Mouse (Mus musculus) urinary bladder, adult 2 months (tissue): ENCODE data around the gene Nudt8. TPM values are rescaled to one million over a fixed set of nuclear protein-coding genes. Genes with fewer than 3 reads are reported as not detected.
"Not testable (repeated sequence)": the region's sequence is repeated elsewhere in the genome, so short reads cannot be mapped to it uniquely, and the experiment has no call there.

Experiments used
- DNase-seq: peaks from one replicate; pipeline ENCODE4 v3.0.0; 2022; ENCODE audit warnings: low spot score
- polyA plus RNA-seq: library from polyadenylated mRNA; depleted of rRNA; stranded (reverse); fragments of >200 nt; gene quantifications from 2 replicates; pipeline ENCODE4 v1.2.3, GENCODE M21; 2012; rRNA removed

The Nudt8 gene
- polyA plus RNA-seq = 5.1 and 7.5 TPM in 2 replicates

DNA sequence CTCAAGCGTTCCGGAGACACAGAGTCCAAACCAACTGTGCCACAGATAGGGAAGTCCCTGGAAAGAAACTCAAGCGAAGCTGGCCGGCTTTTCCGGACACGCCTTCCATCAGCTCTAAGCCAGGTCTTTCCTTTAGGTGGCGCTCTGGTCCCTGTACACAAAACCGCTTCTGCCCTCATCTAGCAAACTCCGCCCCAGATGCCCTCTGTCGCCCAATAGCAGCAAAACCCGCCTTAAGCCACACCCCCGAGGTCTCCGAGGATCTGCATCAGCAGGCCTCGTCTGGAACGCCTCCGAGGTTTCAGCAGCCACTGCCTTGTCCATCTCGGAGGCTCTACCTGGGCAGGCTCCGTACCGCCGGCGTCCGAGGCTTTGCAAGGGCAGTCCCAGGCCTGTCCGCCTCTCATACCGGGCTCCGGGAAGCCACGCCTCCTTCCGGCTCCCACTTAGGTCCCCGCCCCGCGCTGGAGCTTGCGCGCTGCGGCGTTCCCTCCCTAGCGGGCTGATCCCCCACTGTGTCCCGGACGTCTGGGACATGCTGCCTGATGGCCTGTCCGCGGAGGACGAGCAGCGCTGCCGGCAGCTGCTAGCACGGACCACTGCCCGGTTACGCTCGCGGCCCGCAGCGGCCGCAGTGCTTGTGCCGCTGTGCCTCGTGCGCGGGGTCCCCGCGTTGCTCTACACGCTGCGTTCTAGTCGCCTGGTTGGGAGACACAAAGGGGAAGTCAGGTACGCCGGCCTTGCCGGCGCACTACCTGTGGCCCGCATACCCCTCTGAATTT lies at the start of gene Nudt8, which contains the start of gene Gm49405:
TSS of gene Nudt8 (plus strand) at position 462 of the 782 bp plus-strand sequence.
TSS of gene Gm49405 (plus strand) at position 508 of the 782 bp plus-strand sequence.
- peak; percentile 95 for DNase-seq

DNA sequence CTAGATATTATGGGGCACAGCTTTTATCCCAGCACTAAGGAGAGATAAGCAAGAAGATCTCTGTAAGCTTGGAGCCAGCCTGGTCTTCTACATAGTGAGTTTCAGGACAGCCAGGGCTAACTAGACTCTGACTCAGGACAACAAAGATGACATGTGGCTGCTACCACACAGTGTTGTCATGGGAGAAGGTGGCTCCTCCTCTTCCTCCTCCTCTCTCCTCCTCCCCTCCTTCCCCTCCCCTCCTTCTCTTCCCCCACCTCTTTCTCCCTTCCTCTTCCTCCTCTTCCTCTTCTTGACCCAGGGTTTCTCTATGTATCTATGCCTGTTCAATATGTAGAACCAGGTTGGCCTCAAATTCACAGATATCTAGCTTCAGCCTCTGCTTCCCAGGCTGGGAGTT lies 48.9 kb upstream of the Nudt8 start:
- no peak for DNase-seq

DNA sequence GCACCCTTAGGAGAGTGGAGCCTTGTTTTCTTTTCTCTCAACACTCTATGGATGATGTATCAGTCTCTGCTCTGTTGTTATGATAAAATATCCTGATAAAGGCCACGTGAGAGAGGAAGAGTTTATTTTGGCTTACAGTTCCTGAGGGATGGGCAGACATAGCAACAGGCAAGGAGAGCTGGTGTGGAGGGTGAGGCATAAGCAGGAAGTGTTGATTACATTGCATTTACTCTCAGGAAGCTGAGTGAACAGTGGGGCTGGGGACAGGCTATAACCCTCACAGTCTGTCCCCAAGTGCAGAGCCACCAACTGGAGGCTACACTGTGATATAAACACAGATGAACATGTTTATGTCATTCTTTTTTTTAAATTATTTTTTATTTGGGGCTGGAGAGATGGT lies 48.3 kb upstream of the Nudt8 start:
- DNase-seq = no peak

DNA sequence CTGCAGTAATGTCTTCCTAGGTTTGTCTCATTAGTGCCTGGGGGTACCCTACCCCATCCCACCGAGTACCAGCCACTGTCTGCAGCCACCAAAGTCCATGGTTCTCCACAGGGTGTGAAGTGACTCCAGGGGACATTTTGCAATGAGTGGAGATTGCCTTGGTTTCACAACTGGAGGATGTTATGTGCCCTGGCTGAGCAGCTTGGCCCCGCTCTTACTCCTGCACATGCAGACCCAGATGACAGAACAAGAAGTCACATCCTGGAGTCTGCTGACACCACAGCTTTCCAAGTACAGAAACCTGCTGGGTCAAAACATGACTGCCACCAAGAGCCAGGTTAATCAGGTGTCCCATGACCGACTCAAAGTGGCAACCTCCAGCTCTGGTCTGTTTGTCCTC lies 45.3 kb upstream of the Nudt8 start:
- no peak for DNase-seq

GRCm38 (mm10) chr19:3955804-3956203 lies 44.6 kb upstream of the Nudt8 start:
- no peak for DNase-seq

DNA sequence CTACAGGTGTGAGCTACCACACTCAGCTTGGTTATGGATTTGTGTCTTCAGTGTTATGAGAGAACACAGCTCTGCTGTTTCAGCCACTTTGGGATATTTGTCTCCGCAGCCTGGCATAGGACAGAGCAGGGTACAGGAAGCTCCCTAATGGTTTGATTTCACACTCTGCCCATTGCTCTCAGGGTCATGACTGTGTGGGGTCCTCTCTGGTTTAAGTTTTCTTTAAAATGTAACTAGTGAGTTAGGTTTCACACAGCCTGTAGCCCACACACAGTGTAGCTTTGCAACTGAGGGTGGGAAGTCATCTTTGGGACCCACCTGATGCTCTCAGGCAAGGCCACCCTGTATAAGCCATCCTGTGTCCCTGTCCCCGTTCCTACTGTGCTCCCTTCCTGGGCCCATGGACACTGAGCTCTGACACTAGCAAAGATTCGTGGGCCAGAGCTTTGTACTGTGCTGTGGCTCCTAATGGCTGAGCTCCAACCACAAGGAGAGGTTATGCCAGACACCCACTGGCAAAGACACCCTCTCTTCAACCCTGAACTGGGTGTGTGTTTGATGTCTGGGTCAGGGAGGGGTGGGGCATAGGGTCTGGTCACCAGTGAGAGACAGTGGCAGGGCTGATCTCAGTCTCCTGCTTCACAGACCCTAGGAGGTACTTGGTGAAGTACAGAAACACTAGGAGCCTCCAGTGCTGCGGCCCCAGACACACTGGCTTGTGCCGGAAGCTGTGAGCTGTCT lies 42.9 kb upstream of the Nudt8 start:
- DNase-seq = not testable (repeated sequence)

- DNase-seq = no peak
Measured at GRCm38 (mm10) chr19:3958470-3958869, 41.9 kb upstream of the Nudt8 start, which contains the start of gene Aldh3b3. Gene Aldh3b3, plus strand, starts transcription at chr19:3958645.

GRCm38 (mm10) chr19:3959030-3959429 lies 41.4 kb upstream of the Nudt8 start:
- no peak for DNase-seq

GRCm38 (mm10) chr19:3960211-3960610 lies 40.2 kb upstream of the Nudt8 start:
- no peak for DNase-seq

DNA sequence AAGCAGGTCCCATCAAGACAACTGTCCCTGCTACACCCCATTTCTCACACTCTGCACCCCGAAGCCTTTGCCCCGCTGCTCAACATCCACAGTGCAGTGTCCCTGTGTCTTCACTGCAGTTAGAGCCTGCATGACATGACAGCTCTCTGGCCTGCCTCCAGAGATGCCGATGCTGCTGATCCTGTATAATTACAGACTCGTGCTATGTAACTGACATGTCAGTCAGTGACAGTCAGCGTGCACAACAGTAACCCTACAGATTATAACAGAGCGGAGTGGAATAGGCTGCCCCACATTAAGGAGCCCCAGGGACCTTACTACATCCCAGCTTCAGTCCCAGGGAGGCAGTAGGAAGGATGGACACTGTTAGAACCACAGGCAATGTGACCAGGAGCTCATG lies 38.6 kb upstream of the Nudt8 start:
- not testable (repeated sequence) for DNase-seq

DNA sequence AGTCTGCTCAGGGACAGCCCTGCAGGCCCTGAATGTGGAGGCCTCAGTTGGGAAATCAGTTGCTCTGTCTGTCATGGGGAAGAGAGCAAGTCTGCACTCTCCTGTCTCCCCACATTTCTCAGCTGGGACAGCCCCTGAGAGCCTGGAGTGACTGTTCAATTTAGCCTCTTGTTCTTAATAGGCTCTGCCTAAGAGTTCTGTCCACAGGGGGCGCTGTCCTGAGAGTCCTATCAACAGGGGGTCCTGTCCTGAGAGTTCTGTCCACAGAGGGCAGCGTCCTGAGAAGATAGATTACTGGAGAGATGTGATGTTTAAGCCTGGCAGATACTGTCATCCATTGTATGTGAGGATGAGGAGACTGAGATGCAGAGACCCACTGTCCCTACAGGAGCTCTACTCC lies 37.9 kb upstream of the Nudt8 start:
- DNase-seq = no peak

DNA sequence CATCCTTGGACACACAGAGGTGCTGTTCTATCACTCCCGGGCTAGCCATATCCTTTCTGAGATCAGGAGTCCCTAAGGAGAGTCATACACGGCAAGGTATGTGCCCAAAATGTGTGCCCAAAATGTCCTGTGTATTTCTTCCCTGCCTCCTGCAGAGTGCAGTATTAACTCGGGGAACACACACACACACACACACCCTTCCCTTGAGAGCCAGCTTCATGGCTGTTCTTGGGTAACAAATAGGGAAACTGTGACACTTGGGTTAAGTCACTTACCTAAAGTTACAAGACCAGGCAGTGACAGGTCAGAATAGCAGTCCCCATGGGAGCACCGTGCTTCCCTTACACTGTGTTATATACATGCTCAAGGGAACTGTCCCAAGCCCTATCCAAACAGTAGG lies 36.4 kb upstream of the Nudt8 start:
- no peak for DNase-seq

GRCm38 (mm10) chr19:3966330-3967075 lies 33.9 kb upstream of the Nudt8 start:
- no peak for DNase-seq

- DNase-seq = no peak
Measured at GRCm38 (mm10) chr19:3967258-3967657, 33.1 kb upstream of the Nudt8 start.

DNA sequence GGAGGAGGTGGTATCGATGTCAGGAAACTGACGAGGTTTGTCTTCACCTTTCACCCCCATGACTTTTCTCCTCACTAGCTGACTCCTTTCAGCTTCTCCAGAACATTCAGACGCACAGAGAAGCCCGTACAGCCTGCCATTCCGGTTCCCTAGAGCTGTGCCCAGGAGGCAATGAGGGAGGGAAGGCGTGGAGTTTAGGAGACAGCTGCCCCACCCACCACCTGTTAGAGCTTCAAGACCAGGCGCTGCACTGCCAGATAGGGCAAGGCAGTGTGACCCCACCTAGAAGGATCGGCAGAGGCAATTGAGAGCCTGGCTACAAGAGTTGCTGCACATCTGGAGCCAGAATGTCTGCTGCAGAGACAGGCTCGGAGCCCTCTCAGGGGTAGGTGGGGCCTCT lies 28.2 kb upstream of the Nudt8 start, which contains the start of gene Aldh3b2:
TSS of gene Aldh3b2 (plus strand) at position 100 of the 400 bp plus-strand sequence.
- DNase-seq = no peak

DNA sequence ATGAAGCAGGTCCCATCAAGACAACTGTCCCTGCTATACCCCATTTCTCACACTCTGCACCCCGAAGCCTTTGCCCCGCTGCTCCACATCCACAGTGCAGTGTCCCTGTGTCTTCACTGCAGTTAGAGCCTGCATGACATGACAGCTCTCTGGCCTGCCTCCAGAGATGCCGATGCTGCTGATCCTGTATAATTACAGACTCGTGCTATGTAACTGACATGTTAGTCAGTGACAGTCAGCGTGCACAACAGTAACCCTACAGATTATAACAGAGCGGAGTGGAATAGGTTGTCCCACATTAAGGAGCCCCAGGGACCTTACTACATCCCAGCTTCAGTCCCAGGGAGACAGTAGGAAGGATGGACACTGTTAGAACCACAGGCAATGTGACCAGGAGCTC lies 25.8 kb upstream of the Nudt8 start:
- DNase-seq = not testable (repeated sequence)

GRCm38 (mm10) chr19:3975866-3976265 lies 24.5 kb upstream of the Nudt8 start:
- no peak for DNase-seq

GRCm38 (mm10) chr19:3980309-3980708 lies 20.1 kb upstream of the Nudt8 start:
- no peak for DNase-seq

DNA sequence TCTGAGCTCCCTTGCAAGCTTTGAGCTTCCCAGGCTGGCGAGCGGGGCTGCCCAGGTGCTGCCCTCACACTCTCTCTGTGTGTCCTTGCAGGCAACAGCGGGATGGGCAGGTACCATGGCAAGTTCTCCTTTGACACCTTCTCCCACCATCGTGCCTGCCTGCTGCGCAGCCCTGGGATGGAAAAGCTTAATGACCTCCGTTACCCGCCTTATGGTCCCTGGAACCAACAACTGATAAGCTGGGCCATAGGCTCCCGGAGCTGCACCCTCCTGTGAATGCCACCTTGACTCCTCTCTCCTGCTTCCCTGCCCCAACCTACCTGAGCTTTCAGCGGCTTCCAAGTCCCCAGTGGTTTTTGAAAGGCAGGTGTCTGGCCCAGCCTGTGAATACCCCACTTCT lies 19.5 kb upstream of the Nudt8 start:
- DNase-seq = no peak

- no peak for DNase-seq
Measured at GRCm38 (mm10) chr19:3983527-3984200, 16.7 kb upstream of the Nudt8 start.

- DNase-seq = no peak
Measured at GRCm38 (mm10) chr19:3985261-3985681, 15.1 kb upstream of the Nudt8 start.

GRCm38 (mm10) chr19:3986334-3986733 lies 14.0 kb upstream of the Nudt8 start, which contains the start of gene Acy3:
Gene Acy3, plus strand, starts transcription at chr19:3986570.
- DNase-seq = peak; percentile 48
